Mouse (Mus musculus) kidney, postnatal 4 days (tissue): ENCODE results near the gene Evx1.

Experiments
- DNase-seq, 2 experiments: peaks; one replicate each; pipeline ENCODE4 v3.0.0; 2021; ENCODE audit warnings: mixed read lengths in 2 of 2

Gene Evx1

GRCm38 (mm10) chr6:52313391-52314303 is at the start of gene Evx1:
Evx1 (plus strand) TSS chr6:52313498.
- DNase-seq: peak; percentile 49 to 62

GRCm38 (mm10) chr6:52264106-52264790 is 49.0 kb upstream of the Evx1 start:
- DNase-seq: no peak

GRCm38 (mm10) chr6:52265306-52265912 is 47.9 kb upstream of the Evx1 start:
- no peak for DNase-seq

GRCm38 (mm10) chr6:52265913-52266665 is 47.2 kb upstream of the Evx1 start:
- DNase-seq: peak in 1 of 2 experiments; percentile 41

GRCm38 (mm10) chr6:52266666-52266985 is 46.7 kb upstream of the Evx1 start:
- no peak for DNase-seq

- no peak for DNase-seq
Measured at GRCm38 (mm10) chr6:52267221-52267620, 46.1 kb upstream of the Evx1 start.

- DNase-seq: no peak
Measured at GRCm38 (mm10) chr6:52267691-52268090, 45.6 kb upstream of the Evx1 start.

GRCm38 (mm10) chr6:52268341-52268740 is 45.0 kb upstream of the Evx1 start:
- DNase-seq: no peak

- DNase-seq: no peak
Measured at GRCm38 (mm10) chr6:52268756-52269155, 44.5 kb upstream of the Evx1 start.

- DNase-seq: peak; percentile 75 to 80
Measured at GRCm38 (mm10) chr6:52270494-52271480, 42.5 kb upstream of the Evx1 start.

GRCm38 (mm10) chr6:52272766-52273655 is 40.3 kb upstream of the Evx1 start:
- DNase-seq: no peak

GRCm38 (mm10) chr6:52273656-52274280 is 39.5 kb upstream of the Evx1 start:
- no peak for DNase-seq

- DNase-seq: no peak
Measured at GRCm38 (mm10) chr6:52274576-52274975, 38.7 kb upstream of the Evx1 start.

GRCm38 (mm10) chr6:52275563-52276280 is 37.6 kb upstream of the Evx1 start:
- DNase-seq: no peak

- no peak for DNase-seq
Measured at GRCm38 (mm10) chr6:52276382-52276781, 36.9 kb upstream of the Evx1 start.

- no peak for DNase-seq
Measured at GRCm38 (mm10) chr6:52276920-52277319, 36.4 kb upstream of the Evx1 start.

GRCm38 (mm10) chr6:52281084-52281483 is 32.2 kb upstream of the Evx1 start:
- DNase-seq: peak in 1 of 2 experiments; percentile 9

GRCm38 (mm10) chr6:52283896-52284295 is 29.4 kb upstream of the Evx1 start:
- DNase-seq: no peak

GRCm38 (mm10) chr6:52290186-52290585 is 23.1 kb upstream of the Evx1 start:
- no peak for DNase-seq
